Mouse (Mus musculus) heart, postnatal 0 days (tissue): ENCODE measurements around the gene Pmfbp1.

Experiments
- CTCF ChIP-seq: IDR thresholded peaks from 2 replicates; pipeline ENCODE4 v1.5.1; 2016; ENCODE audit warnings: antibody characterized with exemption, control low read depth, low read depth
- EP300 ChIP-seq: IDR thresholded peaks from 2 replicates; pipeline ENCODE4 v1.6.1; 2016; ENCODE audit warnings: antibody characterized with exemption, low read depth

DNA sequence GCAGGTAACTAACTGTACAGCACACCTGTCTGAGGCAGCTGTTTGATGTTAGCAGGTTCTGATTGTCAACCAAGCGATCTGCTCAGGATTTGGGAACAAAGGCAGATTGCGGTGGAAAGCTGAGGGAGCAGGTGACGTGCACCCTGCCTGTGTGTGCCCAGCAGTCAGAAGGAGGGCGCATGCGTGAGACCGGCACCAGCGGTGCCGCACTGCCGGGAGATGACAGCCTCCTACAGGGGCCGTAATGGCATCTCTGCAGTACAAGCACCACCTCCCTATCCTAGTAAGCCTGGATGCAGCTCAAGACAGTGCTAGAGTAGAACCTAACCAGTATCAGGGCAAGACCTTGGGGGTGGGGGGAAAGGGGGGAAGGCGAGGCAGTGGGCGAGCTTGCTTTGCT lies 35.2 kb upstream of the Pmfbp1 start:
- no peak for TF ChIP-seq CTCF
- TF ChIP-seq EP300: no peak
